Mouse (Mus musculus) small intestine, adult 2 months (tissue): ENCODE measurements around the gene Pou3f3.

Experiments
- CTCF ChIP-seq: fragments of 200-500 bp; IDR thresholded peaks from 2 replicates; pipeline ENCODE4 v1.5.1; 2012; ENCODE audit warnings: low read depth, mild to moderate bottlenecking, control low read depth, inconsistent platforms, low read length, moderate library complexity, mixed read lengths; ENCODE audit not compliant: insufficient replicate concordance, insufficient read length; ENCODE audit errors: extremely low read depth
- POLR2A ChIP-seq: fragments of 200-500 bp; IDR thresholded peaks from 2 replicates; pipeline ENCODE4 v1.6.1; 2012; ENCODE audit warnings: low read depth, mild to moderate bottlenecking, control low read depth, inconsistent platforms, low read length, moderate library complexity

- peak; percentile 26; the same call in 1 of the 2 replicates for TF ChIP-seq CTCF
- TF ChIP-seq POLR2A: no peak
Observed at GRCm38 (mm10) chr1:42714016-42714931, 18.7 kb downstream of the Pou3f3 start.
